Mouse (Mus musculus) heart, embryonic 13.5 days (tissue): ENCODE measurements around the gene Ferd3l. TPM values are rescaled to one million over a fixed set of nuclear protein-coding genes. Genes with fewer than 3 reads are reported as not detected.
A peak's percentile ranks its signal among the peaks of the same experiment; 100 is the strongest.

Source experiments
- ATAC-seq: fragments of 200-750 bp; cut with Nextera tagmentation; 2 replicates; pipeline ENCODE4 v1.8.0; 2017; ENCODE audit warnings: moderate TSS enrichment; ENCODE audit not compliant: insufficient number of reproducible peaks, low FRiP score, low TSS enrichment; ENCODE audit errors: extremely low read depth
- H3K27ac ChIP-seq: fragments of 300-500 bp; sonication (generic); replicated peaks from 2 replicates; pipeline ENCODE4 v1.5.1; 2015; ENCODE audit warnings: moderate library complexity, mild to moderate bottlenecking, inconsistent platforms
- H3K27me3 ChIP-seq: fragments of 300-500 bp; sonication (generic); replicated peaks from 2 replicates; pipeline ENCODE4 v1.6.1; 2015; ENCODE audit warnings: mild to moderate bottlenecking, inconsistent platforms
- H3K36me3 ChIP-seq: fragments of 300-500 bp; sonication (generic); 2 replicates; pipeline ENCODE4 v1.6.1; 2015; ENCODE audit warnings: mild to moderate bottlenecking, inconsistent platforms
- H3K4me1 ChIP-seq: fragments of 300-500 bp; sonication (generic); 2 replicates; pipeline ENCODE4 v1.6.1; 2015; ENCODE audit warnings: inconsistent platforms
- H3K4me2 ChIP-seq: fragments of 300-500 bp; sonication (generic); 2 replicates; pipeline ENCODE4 v1.6.1; 2015; ENCODE audit warnings: inconsistent platforms, mild to moderate bottlenecking, moderate library complexity
- H3K4me3 ChIP-seq: fragments of 300-500 bp; sonication (generic); 2 replicates; pipeline ENCODE4 v1.5.1; 2015; ENCODE audit warnings: moderate library complexity, mild to moderate bottlenecking, inconsistent platforms
- H3K9ac ChIP-seq: fragments of 300-500 bp; sonication (generic); 2 replicates; pipeline ENCODE4 v1.6.1; 2015; ENCODE audit warnings: inconsistent platforms, mild to moderate bottlenecking, moderate library complexity
- H3K9me3 ChIP-seq: fragments of 300-500 bp; sonication (generic); 2 replicates; pipeline ENCODE4 v1.6.1; 2016; ENCODE audit warnings: inconsistent platforms
- WGBS: fragments of 180-500 bp; shearing (Covaris S2); methylation state at CpG from one replicate; pipeline ENCODE4 v1.1.7; 2015; ENCODE audit warnings: mixed read lengths; 5-methylcytosine and 5-hydroxymethylcytosine counted together
- polyA plus RNA-seq: library from polyadenylated mRNA; unstranded; fragments of >200 nt; fragmentation: Nextera tagmentation; extraction: Ambion mirVana; gene quantifications from 2 replicates; pipeline ENCODE4 v1.2.1, GENCODE M21; 2015

The Ferd3l gene
- polyA plus RNA-seq: not detected in 2 replicates

- 1% methylated on average over 39 of the region's 39 CpGs for WGBS
- no peaks in the 10 kb centered on the region for H3K36me3 ChIP-seq
- no peak within 1 kb of the TSS for H3K9ac ChIP-seq
- ATAC-seq: no peak
- H3K4me2 ChIP-seq: peak within 1 kb of the TSS; percentile 64
- peak within 1 kb of the TSS; percentile 43 for H3K4me3 ChIP-seq
- no peaks in the 10 kb centered on the region for H3K9me3 ChIP-seq
- H3K4me1 ChIP-seq: peaks cover 10% of the 10 kb centered on the region
- H3K27ac ChIP-seq: no peak within 1 kb of the TSS
- H3K27me3 ChIP-seq: peaks cover 41% of the 10 kb centered on the region
These were observed at the start of gene Ferd3l for GRCm38 (mm10) chr12:33928331-33929192. Ferd3l (plus strand) TSS chr12:33928425.

GRCm38 (mm10) chr12:33893956-33894355 lies 34.3 kb upstream of the Ferd3l start:
- peaks cover 5% of the 10 kb centered on the region for H3K4me1 ChIP-seq
- ATAC-seq: no peak
- 27% methylated on average over 2 of the region's 2 CpGs for WGBS

GRCm38 (mm10) chr12:33894621-33895020 lies 33.6 kb upstream of the Ferd3l start:
- 73% methylated on average over 1 of the region's 1 CpGs for WGBS
- Histone ChIP-seq H3K4me3 (no peak overlapping the region), H3K4me1 (peaks cover 5% of the 10 kb centered on the region), H3K27ac (no peak overlapping the region), H3K9me3 (no peaks in the 10 kb centered on the region), H3K36me3 (no peaks in the 10 kb centered on the region), H3K27me3 (no peaks in the 10 kb centered on the region), H3K9ac (no peak overlapping the region), H3K4me2 (no peak overlapping the region)
- no peak for ATAC-seq

More at GRCm38 (mm10) chr12:33893956-33894355, 34.3 kb upstream of the Ferd3l start:
- H3K9ac ChIP-seq: no peak overlapping the region
- H3K9me3 ChIP-seq: peaks cover under 1% of the 10 kb centered on the region; the same call in 1 of the 2 replicates
- H3K4me2 ChIP-seq: no peak overlapping the region
- no peaks in the 10 kb centered on the region for H3K27me3 ChIP-seq
- H3K4me3 ChIP-seq: no peak overlapping the region
- H3K27ac ChIP-seq: no peak overlapping the region
- H3K36me3 ChIP-seq: no peaks in the 10 kb centered on the region

GRCm38 (mm10) chr12:33926751-33927150 lies 1.5 kb upstream of the Ferd3l start:
- H3K9ac ChIP-seq: no peak overlapping the region
- ATAC-seq: no peak
- H3K27ac ChIP-seq: no peak overlapping the region
- no peak overlapping the region for H3K4me2 ChIP-seq
- no peaks in the 10 kb centered on the region for H3K36me3 ChIP-seq
- H3K9me3 ChIP-seq: no peaks in the 10 kb centered on the region
- H3K27me3 ChIP-seq: peaks cover 41% of the 10 kb centered on the region
- no peak overlapping the region for H3K4me3 ChIP-seq
- 8% methylated on average over 3 of the region's 3 CpGs for WGBS
- H3K4me1 ChIP-seq: peaks cover 10% of the 10 kb centered on the region

GRCm38 (mm10) chr12:33927334-33928098 lies 709 bp upstream of the Ferd3l start:
- WGBS: 5% methylated on average over 15 of the region's 15 CpGs
- H3K9me3 ChIP-seq: no peaks in the 10 kb centered on the region
- no peak overlapping the region for H3K9ac ChIP-seq
- no peak overlapping the region for H3K4me2 ChIP-seq
- H3K27me3 ChIP-seq: peaks cover 41% of the 10 kb centered on the region
- no peaks in the 10 kb centered on the region for H3K36me3 ChIP-seq
- no peak for ATAC-seq
- H3K4me3 ChIP-seq: no peak overlapping the region
- H3K4me1 ChIP-seq: peaks cover 10% of the 10 kb centered on the region
- H3K27ac ChIP-seq: no peak overlapping the region

GRCm38 (mm10) chr12:33952843-33953242 lies 24.6 kb downstream of the Ferd3l start:
- 6% methylated on average over 3 of the region's 3 CpGs for WGBS
- no peak overlapping the region for H3K9ac ChIP-seq
- H3K4me2 ChIP-seq: no peak overlapping the region
- H3K27me3 ChIP-seq: peaks cover 53% of the 10 kb centered on the region
- H3K4me3 ChIP-seq: no peak overlapping the region
- no peak overlapping the region for H3K27ac ChIP-seq
- ATAC-seq: no peak
- H3K4me1 ChIP-seq: peaks cover 14% of the 10 kb centered on the region
- no peaks in the 10 kb centered on the region for H3K9me3 ChIP-seq
- H3K36me3 ChIP-seq: no peaks in the 10 kb centered on the region

- Histone ChIP-seq H3K27me3 (peaks cover 71% of the 10 kb centered on the region), H3K36me3 (no peaks in the 10 kb centered on the region), H3K4me1 (peaks cover 26% of the 10 kb centered on the region), H3K27ac (no peak overlapping the region), H3K4me2 (peak overlapping the region; percentile 77; the same call in 1 of the 2 replicates), H3K4me3 (no peak overlapping the region), H3K9me3 (no peaks in the 10 kb centered on the region), H3K9ac (no peak overlapping the region)
- 21% methylated on average over 8 of the region's 8 CpGs for WGBS
- ATAC-seq: no peak
These were observed 26.8 kb downstream of the Ferd3l start for GRCm38 (mm10) chr12:33954931-33955565.

- Histone ChIP-seq H3K4me2 (peak overlapping the region; percentile 77), H3K4me1 (peaks cover 26% of the 10 kb centered on the region), H3K36me3 (no peaks in the 10 kb centered on the region), H3K4me3 (peak overlapping the region; percentile 78), H3K9me3 (no peaks in the 10 kb centered on the region), H3K27me3 (peaks cover 71% of the 10 kb centered on the region), H3K27ac (peak overlapping the region; percentile 78; the same call in 1 of the 2 replicates), H3K9ac (peak overlapping the region; percentile 56)
- 4% methylated on average over 28 of the region's 28 CpGs for WGBS
- no peak for ATAC-seq
These were observed 27.5 kb downstream of the Ferd3l start for GRCm38 (mm10) chr12:33955606-33956295.

- peaks cover 81% of the 10 kb centered on the region for H3K27me3 ChIP-seq
- 2% methylated on average over 38 of the region's 43 CpGs for WGBS
These were observed 28.6 kb downstream of the Ferd3l start for GRCm38 (mm10) chr12:33956576-33957399.

More at GRCm38 (mm10) chr12:33956576-33957399, 28.6 kb downstream of the Ferd3l start:
- Histone ChIP-seq H3K4me3 (peak overlapping the region; percentile 78), H3K4me1 (peaks cover 26% of the 10 kb centered on the region), H3K27ac (peak overlapping the region; percentile 78), H3K4me2 (peak overlapping the region; percentile 77), H3K9me3 (no peaks in the 10 kb centered on the region), H3K9ac (peak overlapping the region; percentile 89), H3K36me3 (no peaks in the 10 kb centered on the region)
- ATAC-seq: peak; percentile 49; the same call in 1 of the 2 replicates
